Mouse (Mus musculus) adrenal gland, postnatal 4 days (tissue): ENCODE data around the gene Pkhd1. TPM values are rescaled to one million over a fixed set of nuclear protein-coding genes. Genes with fewer than 3 reads are reported as not detected.

Source experiments
- total RNA-seq, 2 experiments: library from RNA; stranded (reverse); gene quantifications; 2 replicates each; pipeline ENCODE4 v1.2.3; 2021

Pkhd1 gene
- total RNA-seq, 2 experiments from 2014 or later: 0.56 to 8.3 TPM

Other genes with a start within 250 kb of the Pkhd1 start
- not detected for gene Il17a, start 112.8 kb upstream of the Pkhd1 start, total RNA-seq
- under 1 TPM in 1 of 2 experiments, not detected in 1; 0.68 TPM for gene Il17f, start 172.6 kb upstream of the Pkhd1 start, total RNA-seq
- 10 to 100 TPM; 73.8 to 85.6 TPM for gene Mcm3, start 202.2 kb upstream of the Pkhd1 start, total RNA-seq